Mouse (Mus musculus) brain, embryonic 14.5 days (tissue): ENCODE measurements at regions not wholly inside any gene's neighbourhood (a gene's known extent, or its start where the extent isn't known, plus 50 kb on each side); places are given as distances from the start of the nearest gene placed in this dataset.

Experiments
- CTCF ChIP-seq: fragments of 200-500 bp; IDR thresholded peaks from 2 replicates; pipeline ENCODE4 v1.5.1; 2012; ENCODE audit warnings: inconsistent platforms, mild to moderate bottlenecking, moderate library complexity, borderline replicate concordance; ENCODE audit not compliant: insufficient read depth, insufficient read length; ENCODE audit errors: extremely low read depth
- POLR2A ChIP-seq: fragments of 200-500 bp; IDR thresholded peaks from 2 replicates; pipeline ENCODE4 v1.6.1; 2012; ENCODE audit warnings: mild to moderate bottlenecking, inconsistent platforms, borderline replicate concordance; ENCODE audit not compliant: poor library complexity, insufficient read depth, insufficient read length, severe bottlenecking; ENCODE audit errors: extremely low read depth

GRCm38 (mm10) chr13:101931882-101932281, 163.9 kb upstream of the Pik3r1 start:
- TF ChIP-seq CTCF (no peak), POLR2A (no peak)
